Mouse (Mus musculus): ENCODE results near the gene Card10.

Card10 gene

DNA sequence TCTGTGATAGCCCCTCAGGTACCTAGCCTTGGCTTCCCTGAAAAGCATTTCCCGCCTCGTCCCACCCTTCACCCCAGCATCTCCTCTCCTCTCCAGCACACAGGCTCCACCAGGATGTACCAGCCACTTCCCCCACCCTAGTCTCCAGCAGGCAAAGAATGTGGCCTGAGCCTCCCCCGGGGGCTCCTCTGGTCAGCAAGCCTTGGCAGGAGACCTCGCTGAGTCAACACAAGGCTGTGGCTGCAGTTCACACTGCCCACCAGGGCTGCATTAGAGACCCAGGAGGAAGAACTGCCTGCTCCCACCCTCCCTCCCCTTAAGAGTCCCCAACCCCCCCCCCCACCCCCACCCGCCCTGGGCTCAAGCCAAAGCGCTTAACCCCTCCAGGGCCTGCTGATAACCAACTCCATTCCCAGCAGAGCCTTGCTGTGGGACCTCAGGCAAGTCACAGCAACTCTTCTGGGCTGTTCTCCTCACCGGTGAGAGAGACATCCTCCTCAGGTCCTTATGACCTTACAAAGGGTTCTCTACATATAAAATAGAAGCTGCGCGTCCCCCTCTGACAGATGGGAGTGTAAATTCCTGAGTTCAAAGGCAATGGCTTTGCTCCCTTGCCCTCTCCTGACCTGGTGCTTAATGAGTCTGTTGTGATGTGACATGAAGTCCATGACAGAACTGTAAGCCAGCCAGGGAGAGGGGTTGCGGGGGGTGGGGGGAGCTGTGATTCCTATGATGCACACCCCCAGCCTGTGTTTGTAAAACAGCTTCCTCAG is 31.6 kb upstream of the Card10 start:
- in situ Hi-C loops (cut with MboI) = no loop called here

DNA sequence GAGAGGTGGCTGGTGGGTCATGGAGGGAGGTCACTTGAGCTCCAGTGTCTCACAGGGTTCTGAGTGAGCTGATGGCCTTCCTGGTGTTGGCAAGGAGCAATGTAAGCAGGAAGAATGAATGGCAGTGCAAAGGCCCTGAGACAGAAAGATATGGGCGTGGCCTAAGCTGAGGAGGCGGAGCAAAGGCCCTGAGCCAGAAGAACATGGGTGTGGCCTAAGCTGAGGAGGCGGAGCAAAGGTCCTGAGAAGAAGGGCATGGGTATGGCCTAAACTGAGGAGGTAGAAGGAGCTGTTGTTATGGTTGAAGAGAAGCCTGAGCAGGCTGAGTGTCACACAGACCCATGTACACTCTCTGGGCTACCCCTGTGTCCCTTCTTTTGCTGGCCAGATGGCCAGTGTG is 30.7 kb upstream of the Card10 start:
- in situ Hi-C loops (cut with MboI) = no loop called here

DNA sequence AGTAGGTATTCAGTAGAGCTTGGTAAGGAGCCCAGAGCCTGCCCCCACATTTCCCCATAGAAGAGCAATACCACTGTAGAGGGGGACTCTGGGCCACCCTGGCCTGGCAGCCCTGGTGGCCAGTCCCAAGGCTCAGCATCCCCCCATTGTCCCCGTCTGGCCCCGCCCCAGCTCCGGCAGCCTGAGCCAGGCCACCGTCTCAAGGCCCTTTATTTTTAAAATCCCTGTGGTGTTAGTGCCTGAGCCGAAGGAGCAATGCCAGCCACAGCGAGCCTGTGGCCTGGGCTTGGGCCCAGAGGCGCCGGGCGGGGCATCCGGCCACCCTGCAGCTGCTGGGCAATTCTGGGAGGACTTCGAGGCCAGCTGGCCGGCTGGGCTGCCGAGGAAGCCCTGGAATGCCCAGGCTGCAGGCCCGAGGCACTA is 29.9 kb upstream of the Card10 start:
- in situ Hi-C loops (cut with MboI) = no loop called here

DNA sequence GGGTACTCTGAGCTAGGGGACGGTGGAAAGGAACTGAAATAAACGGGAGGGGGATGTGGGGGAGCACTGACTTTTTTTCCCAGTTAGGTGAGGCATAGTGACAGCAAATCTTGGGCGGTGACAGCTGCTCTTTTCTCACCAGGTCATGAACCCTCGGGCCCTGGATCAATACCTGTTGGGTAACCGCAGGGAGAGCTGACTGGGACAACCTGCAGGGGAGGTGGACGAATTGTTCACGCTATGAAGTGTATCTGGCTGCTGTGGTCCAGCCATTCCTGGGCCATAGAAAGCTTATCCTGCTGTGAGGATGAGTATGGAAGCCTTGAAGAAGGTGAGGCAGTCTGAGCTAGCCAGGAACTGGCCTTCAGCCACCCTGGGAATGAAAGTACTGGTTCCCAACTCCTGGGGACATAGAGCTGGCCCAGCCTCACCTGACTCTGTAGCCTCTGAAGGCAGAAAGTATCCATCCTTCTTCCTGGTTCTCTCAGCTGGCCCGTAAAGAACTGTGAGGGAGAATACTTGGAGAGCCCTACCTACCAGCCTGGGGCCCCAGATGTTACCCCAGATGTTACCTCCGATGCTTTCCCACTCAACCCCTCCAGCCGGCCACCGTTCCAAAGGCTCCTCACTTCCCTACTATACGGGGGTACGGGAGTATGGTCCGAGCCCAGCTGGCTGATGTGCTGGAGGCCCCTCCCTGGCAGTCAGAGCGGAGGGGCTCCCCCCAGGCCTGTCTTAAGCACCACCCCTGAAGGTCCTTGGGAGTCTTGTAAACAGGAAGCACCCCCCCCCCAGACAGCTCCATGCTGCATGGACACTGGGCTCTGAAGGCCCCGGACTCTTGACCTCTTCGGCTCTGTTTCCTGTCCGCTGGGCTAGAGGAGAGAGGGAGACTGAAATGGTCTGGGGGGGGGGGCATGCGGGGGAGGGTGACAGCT is 29.1 kb upstream of the Card10 start:
- in situ Hi-C loops (cut with MboI) = no loop called here

DNA sequence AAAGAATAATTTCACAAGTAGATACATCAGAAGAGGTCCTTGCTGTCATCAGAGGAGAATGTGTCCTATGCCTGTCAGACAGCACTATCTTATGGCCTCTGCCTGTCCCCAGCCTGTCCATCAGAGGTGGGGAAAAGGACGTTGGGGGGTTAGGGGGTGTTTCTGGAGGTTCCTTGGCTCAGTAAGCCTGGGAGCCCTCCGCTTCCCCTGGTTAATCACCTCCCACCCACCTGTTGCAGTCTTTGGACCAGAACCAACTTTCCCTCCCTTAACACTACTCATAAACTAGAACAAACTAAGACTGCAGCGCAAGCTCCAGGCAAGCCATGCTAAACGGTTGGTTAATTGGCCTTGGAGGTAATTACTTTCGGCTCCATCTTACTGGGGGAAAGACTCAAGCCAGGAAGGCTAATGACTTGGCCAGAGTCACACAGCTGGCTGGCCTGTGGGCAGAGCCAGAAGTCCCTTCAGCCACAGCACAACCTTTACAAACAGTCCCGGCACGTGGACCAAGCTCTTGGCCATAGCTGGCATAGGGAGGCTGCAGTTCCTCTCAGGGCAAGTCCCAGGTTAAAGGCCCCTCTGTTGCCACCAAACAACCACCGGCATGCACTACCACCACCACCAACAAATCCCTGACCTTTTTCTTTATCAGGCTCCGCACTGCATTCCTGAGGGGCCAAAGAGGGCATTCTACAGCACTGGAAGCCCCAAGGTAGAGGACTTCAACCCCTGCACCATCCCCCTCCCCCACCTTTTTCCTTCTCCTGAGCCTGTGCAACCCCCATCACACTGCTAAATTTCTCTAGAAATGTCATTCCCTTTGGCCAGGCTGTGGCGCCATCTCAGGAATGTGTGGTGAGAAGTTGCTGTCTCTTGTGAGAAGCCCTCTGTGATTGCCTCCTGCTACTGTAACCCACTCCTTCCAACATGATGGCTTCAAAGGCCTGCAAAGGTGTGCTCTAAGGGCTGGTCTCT is 28.2 kb upstream of the Card10 start:
- in situ Hi-C loops (cut with MboI) = no loop called here

DNA sequence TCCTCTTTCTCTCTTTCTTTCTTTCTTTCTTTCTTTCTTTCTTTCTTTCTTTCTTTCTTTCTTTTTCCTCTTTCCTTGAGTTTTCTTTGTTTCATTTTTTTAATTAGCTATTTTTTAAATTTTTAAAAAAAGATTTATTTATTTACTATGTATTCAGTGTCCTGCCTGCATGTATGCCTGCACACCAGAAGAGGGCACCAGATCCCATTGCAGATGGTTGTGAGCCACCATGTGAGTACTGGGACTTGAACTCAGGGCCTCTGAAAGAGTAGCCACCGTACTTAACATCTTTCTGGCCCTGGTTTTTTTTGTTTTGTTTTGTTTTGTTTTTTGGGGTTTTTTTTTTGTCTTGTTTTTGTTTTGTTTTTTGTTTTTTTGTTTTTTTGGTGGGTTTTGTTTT is 26.8 kb upstream of the Card10 start:
- in situ Hi-C loops (cut with MboI) = no loop called here

DNA sequence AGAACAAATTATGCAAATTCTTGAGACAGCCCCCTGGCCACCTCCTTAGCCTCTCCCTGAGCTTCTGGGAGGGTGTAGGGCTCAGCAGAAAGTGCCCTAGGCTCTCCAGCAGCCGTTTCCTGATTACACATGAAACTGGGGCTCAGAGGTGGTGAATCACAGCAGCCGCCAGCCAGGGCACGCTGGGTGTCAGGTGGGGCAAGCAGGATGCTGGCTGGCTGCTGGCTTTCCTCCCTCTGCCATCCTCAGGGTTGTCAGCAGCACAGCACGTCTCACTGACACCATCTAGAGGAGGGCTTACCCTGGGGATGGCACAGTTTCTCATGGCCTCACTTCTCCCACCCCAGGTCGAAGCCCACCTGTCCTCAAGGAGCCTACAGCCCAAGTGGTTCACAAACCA is 25.5 kb upstream of the Card10 start:
- in situ Hi-C loops (cut with MboI) = no loop called here

DNA sequence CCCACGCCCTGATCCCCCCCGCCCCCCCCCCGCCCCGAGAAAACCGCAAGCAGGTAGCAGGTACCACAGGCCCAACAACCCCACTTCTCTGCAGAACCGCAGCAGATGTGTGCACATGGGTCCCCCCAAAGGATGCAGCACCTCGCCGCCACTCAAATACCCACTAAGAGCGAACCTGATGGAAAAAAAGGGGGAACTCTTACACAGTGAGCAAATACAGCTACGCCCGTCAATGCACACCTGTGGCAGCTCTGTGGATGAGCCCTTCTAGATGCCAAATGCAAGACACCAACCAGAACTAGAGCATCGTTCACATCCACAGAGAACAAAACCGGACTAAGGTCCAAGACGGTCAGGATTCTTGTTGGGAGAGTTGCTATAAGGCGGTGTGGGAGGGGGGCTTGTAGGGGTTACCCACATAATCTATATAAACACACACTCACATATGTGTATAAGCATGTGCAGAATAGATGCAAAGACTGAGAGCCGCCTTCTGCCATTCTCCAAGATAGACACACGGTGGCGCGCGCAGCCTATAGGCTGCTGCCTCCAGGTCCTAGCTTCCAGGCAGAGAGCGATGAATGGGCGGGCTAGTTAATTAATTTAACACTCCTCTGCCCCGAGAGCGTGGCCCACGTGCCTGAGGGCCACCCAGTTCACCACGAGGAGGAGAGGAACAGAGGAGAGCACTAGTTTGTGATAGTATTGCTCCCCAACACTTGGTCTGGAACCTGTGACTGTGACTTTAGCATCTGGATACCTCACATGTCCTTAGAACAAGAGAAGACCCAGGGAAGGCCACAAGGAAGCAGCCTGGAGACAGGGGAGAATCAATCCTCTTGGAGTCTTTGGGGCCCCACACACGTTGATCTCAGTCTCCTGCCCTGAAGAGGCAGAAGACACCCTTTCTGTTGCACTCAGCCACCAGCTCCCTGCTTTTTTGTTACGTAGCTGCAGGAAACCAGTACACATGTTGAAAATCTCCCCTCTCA is 23.7 kb upstream of the Card10 start:
- in situ Hi-C loops (cut with MboI) = no loop called here

DNA sequence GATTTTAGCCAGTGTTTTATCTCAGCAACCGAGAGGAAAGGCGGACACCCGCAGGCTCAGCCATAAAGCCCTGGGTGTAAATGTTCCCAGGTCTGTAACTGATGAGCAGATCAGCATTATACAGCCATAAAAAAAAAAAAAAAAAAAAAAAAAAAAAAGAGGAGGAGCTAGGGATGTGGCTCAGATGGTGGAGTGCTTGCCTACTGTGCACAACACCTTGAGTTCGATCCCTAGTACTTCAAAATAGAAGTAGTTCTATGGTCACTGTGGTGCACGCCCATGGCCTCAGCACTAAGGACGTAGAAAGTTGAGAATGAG is 13.2 kb upstream of the Card10 start:
- in situ Hi-C loops (cut with MboI) = no loop called here

DNA sequence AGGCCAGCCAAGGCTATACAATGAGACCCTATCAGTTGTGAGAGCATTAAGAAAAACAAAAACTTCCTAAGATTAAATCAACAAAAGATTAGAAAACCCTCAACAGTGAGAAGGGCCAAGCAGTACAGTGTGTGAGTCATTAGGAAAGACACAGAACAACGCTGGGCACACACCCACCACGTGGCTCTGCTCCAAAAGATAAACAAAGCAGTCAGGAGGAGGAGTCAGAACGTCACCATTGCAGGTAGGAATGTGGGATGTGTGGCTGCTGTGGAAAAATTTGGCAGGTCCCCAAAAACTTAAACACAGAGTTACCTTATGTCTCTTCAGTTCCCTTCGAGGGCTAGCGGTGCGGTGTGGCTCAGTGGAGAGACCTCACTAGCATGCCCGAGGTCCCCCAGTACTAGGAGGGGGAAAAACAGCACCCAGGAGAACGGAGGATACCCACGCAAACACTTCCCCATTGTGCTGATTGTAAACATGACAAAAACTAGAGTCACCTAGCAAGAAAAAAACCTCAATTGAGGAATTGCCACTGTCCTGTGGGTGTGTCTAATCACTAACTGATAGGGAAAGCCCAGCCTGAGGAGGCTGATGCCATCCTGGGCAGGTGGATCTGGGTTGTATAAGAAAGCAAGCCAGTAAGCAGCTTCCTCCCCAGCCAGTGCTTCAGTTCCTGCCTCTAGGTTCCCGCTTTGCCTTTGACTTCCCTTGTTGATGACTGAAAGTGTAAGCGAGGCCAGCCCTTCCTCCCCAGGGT is 12.7 kb upstream of the Card10 start:
- in situ Hi-C loops (cut with MboI) = no loop called here

DNA sequence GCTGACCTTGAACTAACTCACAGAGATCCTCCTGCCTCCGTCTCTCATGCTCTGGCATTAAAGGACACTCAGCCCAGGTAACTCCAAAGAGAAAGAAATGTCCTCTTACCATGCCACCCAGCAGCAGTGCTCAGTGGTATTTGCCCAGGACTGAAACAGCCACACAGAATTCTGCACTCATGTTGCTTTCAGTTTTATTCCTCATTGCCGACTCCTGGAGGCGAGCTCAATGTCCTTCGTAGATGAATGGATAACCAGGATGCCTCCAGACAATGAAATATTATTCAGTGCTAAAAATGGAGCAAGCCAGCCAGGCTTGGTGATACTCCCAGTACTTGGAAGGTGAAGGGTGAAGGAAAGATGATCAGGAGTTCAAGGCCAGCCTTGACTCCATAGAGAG is 10.8 kb upstream of the Card10 start:
- in situ Hi-C loops (cut with MboI) = no loop called here

DNA sequence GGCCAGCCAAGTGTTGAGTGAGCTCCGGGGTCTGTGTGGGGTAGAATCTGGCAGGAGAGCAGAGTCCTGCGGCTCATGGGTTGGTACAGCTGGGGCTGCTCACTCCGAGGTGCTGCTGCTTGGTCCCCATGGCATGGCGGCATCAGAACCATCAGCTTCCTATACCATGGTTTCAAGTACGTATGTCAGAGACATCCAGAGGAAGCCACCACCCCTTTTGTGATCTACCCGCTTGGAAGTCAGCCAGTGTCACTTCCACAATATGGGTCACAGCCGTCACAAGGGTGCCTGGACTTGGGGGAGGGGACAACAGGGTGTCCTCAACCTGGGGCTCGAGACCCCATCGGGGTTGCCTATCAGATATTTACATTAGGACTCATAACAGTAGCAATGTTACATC is 7.3 kb upstream of the Card10 start:
- in situ Hi-C loops (cut with MboI) = no loop called here

DNA sequence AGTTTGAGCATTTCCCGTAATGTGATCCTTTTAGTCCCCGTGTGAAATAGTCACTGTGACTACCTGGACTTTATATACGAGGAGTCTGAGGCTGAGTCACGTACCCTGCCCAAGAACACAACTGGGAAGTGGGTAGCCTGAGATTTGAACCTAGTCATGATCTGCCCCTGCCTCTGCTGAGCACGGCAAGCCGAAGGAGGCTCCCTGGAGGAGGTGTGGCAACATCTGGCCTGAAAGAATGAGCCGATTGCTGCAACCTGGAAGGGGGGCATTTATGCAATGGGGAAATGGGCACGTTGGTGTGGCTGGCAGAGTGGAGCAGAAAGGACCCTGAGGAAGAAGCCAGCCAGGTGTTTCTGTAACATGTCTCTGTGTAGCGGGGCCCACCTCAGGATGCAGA is 6.9 kb upstream of the Card10 start:
- in situ Hi-C loops (cut with MboI) = no loop called here

DNA sequence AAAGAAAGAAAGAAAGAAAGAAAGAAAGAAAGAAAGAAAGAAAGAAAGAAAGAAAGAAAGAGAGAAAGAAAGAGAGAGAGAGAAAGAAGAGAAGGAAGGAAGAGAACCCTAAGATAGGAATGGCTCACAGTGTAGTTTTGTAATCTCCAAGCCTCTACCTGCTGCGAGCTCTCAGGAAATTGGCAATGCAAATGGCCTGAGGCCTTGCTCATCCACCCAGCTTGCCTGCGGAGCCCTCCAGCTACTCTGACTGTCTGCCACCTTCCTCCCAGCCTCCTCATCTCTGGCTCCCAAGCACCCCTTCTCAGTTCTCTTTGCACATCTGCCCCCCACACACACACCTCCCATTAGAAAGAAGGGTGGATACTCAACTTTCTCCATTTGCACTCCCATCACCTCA is 6.1 kb upstream of the Card10 start:
- in situ Hi-C loops (cut with MboI) = no loop called here

DNA sequence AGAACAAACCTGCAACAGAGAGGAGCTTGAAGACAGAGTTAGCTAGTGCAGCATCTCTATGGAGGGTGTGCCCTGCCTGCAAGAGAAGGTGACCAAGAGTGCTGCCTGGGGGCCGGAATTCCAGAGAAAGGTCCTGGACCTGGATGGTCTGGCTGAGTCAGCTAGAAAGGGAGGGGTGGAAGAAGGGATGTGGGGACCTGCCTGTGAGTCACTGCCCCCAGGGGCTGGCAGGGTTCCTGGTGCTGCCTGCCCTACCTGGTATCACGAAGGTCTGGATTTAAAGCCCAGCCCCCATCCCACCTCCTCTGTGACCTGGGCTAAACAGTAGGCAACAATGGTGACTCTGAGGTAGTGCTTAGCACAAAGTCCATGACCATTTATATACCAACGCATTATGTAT is 4.3 kb upstream of the Card10 start:
- in situ Hi-C loops (cut with MboI) = no loop called here

DNA sequence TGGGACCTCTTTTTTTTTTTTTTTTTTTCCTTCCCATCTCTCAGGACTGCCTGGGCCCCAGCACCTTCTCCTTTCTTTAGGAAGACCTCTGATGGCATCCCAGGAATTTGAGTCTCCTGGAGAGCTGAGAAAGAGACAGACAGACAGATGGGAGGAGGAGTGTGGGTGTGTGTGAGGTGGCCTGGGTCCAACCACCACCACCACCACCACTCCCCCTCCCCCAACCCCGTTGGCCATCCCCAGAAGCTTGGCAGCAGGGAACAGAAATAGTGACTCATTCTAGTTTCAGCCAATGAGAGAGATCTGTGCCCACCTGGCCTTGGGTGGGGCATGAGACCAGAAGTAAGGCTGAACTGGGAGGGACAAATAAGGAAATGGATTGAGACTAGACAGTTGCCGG is 3.8 kb upstream of the Card10 start:
- in situ Hi-C loops (cut with MboI) = no loop called here

DNA sequence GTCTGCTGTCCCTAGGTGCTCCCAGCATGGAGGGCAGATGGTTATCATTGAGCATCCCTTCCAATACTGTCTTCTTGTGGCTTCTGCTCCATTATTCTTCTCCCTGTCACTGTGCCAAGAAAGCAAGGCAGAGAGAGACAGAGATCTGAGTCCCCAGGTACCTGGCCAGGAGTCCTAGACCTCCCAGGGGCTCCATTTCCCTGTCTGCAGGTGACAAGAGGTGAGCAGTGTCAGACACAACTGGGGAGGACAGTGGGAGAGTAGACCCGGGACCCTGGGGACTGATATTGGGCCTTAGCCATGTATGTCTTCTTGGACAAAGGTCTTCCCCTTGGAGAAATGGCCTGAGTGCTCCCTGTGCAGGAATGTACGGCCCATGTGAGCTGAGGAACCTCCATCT is 2.5 kb upstream of the Card10 start:
- in situ Hi-C loops (cut with MboI) = no loop called here

DNA sequence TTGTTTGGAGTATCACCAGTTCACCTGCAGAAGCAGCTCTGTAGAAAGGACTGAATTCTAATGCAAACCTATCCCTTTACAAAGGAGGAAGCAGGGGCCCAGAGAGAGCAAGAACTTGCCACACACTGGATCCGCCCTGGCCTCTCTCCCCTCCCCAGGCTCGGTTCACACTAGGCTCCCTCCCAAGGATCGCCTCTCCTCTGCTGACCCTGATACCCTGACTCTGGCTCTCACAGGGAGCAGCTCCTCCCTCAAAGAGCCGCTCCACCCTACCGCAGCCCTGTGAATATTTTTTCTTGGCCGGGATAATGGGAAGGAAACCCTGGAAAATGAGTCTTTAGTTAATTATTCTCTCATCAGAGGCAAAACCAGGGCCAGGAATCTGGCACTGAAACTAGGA is 1.5 kb upstream of the Card10 start:
- in situ Hi-C loops (cut with MboI) = no loop called here

DNA sequence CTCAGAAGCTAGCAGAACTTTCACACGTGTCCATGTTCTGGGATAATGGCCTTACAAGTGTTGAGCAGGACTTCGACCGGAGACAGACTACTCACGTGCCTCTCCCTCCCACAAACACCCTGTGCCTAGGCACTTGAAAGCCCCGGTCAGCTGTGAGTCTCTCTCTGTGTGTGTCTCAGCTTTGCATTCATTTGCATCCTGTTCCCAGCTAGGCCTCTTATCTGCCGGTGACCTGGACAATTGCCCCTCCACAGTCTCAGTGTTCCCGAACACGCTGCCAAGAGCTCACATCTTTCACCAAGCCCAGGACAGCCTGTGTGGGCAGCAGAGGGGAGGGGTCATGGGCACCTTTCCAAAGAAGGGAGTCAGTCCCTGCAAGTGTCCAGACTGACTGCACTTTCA is 658 bp upstream of the Card10 start:
- in situ Hi-C loops (cut with MboI) = no loop called here
